Mouse (Mus musculus) liver, embryonic 14.5 days (tissue): ENCODE measurements around the gene Pcsk4. TPM values are rescaled to one million over a fixed set of nuclear protein-coding genes. Genes with fewer than 3 reads are reported as not detected.

Source experiments
- ATAC-seq: fragments of 200-750 bp; cut with Nextera tagmentation; 2 replicates; pipeline ENCODE4 v1.8.0; 2017; ENCODE audit warnings: moderate number of reproducible peaks, mild to moderate bottlenecking, moderate library complexity; ENCODE audit not compliant: insufficient read depth
- DNase-seq, 3 experiments: peaks; one replicate each; pipeline ENCODE4 v3.0.0-alpha.2; 2012 to 2013; ENCODE audit warnings: low read depth in 3 of 3, low spot score in 3 of 3
- H3K27ac ChIP-seq: fragments of 300-500 bp; sonication (generic); 2 replicates; pipeline ENCODE4 v1.5.1; 2014; ENCODE audit warnings: moderate library complexity, mild to moderate bottlenecking, control low read depth, inconsistent platforms
- H3K27me3 ChIP-seq: fragments of 300-500 bp; sonication (generic); 2 replicates; pipeline ENCODE4 v1.6.1; 2014; ENCODE audit warnings: mild to moderate bottlenecking, low read length, moderate library complexity; ENCODE audit not compliant: control insufficient read depth, insufficient read depth
- H3K36me3 ChIP-seq: fragments of 300-500 bp; sonication (generic); replicated peaks from 2 replicates; pipeline ENCODE4 v1.6.1; 2014; ENCODE audit warnings: low read depth; ENCODE audit not compliant: control insufficient read depth, insufficient read depth
- H3K4me1 ChIP-seq, 2 experiments: fragments of 200-500 bp in 1 of 2; fragments of 300-500 bp in 1 of 2; sonication (generic) in 1 of 2; replicated peaks; 2 replicates each; pipeline ENCODE4 v1.6.1; 2012 to 2014; ENCODE audit warnings: antibody characterized with exemption in 1 of 2, inconsistent platforms in 1 of 2, low read length in 1 of 2; ENCODE audit not compliant: control insufficient read depth in 2 of 2, insufficient read depth in 2 of 2
- H3K4me2 ChIP-seq: fragments of 300-500 bp; sonication (generic); 2 replicates; pipeline ENCODE4 v1.6.1; 2014; ENCODE audit warnings: low read depth, mild to moderate bottlenecking, control low read depth, moderate library complexity
- H3K4me3 ChIP-seq, 2 experiments: fragments of 200-500 bp in 1 of 2; fragments of 300-500 bp in 1 of 2; sonication (generic) in 1 of 2; 2 replicates each; pipeline ENCODE4 v1.5.1; 2012 to 2014; ENCODE audit warnings: low read depth in 2 of 2, low read length in 2 of 2, mild to moderate bottlenecking in 2 of 2, control low read depth in 1 of 2, inconsistent platforms in 1 of 2, moderate library complexity in 1 of 2; ENCODE audit not compliant: insufficient read depth in 1 of 2
- H3K9ac ChIP-seq: fragments of 300-500 bp; sonication (generic); replicated peaks from 2 replicates; pipeline ENCODE4 v1.6.1; 2014; ENCODE audit warnings: mild to moderate bottlenecking, control low read depth, moderate library complexity
- H3K9me3 ChIP-seq: fragments of 300-500 bp; sonication (generic); 2 replicates; pipeline ENCODE4 v1.6.1; 2016; ENCODE audit warnings: low read length, mixed read lengths; ENCODE audit not compliant: control insufficient read depth
- CTCF ChIP-seq: IDR thresholded peaks from 2 replicates; pipeline ENCODE4 v1.5.1; 2016; ENCODE audit warnings: antibody characterized with exemption, low read depth, control low read depth
- EP300 ChIP-seq: IDR thresholded peaks from 2 replicates; pipeline ENCODE4 v1.6.1; 2016; ENCODE audit warnings: antibody characterized with exemption, low read depth
- WGBS: fragments of 180-500 bp; shearing (Covaris S2); extraction: QIAGEN DNeasy Blood & Tissue Kit; methylation state at CpG from one replicate; pipeline ENCODE4 v1.1.7; 2014; ENCODE audit not compliant: insufficient replicate concordance; 5-methylcytosine and 5-hydroxymethylcytosine counted together
- polyA plus RNA-seq, 2 experiments: library from polyadenylated mRNA; depleted of rRNA in 1 of 2; stranded (reverse) in 1 of 2; unstranded in 1 of 2; fragments of >200 nt; fragmentation: Nextera tagmentation in 1 of 2; extraction: Ambion mirVana in 1 of 2; gene quantifications; 2 replicates each; pipeline versions ENCODE4 v1.2.1 to v1.2.3; 2012 to 2014

Pcsk4 gene
- polyA plus RNA-seq (2012; rRNA removed): 6.6 and 7.2 TPM in 2 replicates
- polyA plus RNA-seq (2014; fragmentation: Nextera tagmentation; extraction: Ambion mirVana): 3.1 and 3.2 TPM in 2 replicates

DNA sequence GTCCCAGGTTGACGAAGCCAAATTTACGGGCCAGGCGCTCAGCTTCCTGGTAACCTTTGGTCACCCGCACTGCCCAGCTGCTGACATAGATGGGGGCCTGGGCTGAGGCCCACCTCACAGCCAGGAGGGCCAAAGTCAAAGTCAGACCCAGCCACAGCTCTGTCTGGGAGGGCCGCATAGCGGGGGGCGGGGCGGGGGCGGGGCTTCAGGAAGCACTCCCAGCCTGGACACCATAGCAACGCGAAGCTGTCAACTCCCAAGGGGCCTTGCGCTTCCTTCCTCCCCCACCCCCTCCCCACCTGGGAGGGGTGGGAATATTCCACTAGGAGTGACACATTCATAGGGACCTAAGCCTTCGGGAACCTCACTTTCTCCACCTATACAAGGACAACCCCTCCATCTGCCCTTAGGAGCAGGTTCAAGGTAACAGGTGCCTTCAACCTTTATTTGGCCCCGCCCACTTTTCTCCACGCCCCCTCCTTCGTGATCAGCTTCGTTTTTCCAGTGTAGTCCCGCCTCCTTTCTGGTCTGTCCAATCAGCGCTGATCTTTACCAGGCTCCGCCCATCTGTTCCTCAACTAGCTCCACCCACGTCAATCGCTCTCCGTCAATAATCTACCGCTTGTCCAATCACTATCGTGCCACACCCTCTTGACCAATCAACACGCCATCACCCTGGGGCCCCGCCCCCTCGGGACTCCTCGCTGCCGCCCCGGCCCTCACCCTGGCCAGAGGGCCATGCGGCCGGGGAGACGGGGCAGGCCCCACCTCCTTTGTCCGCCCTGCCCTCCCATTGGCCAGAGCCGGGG is at the start of gene Pcsk4, which contains the start of gene Reep6:
Gene Pcsk4, minus strand, starts transcription at position 226 of the 809 bp plus-strand sequence.
Gene Reep6, plus strand, starts transcription at position 681 of the 809 bp plus-strand sequence.
- Histone ChIP-seq H3K27me3 (no peaks in the 10 kb centered on the region), H3K4me2 (peak within 1 kb of the TSS; percentile 91), H3K4me3 (peak within 1 kb of the TSS; percentile 42 to 66), H3K27ac (peak within 1 kb of the TSS; percentile 88), H3K9ac (peak within 1 kb of the TSS; percentile 63), H3K36me3 (no peaks in the 10 kb centered on the region; the same call in 1 of the 2 replicates), H3K4me1 (peaks cover 30 to 38% of the 10 kb centered on the region in 2 experiments), H3K9me3 (no peaks in the 10 kb centered on the region)
- 6% methylated on average over 36 of the region's 36 CpGs for WGBS
- peak; percentile 92 to 96 (median 95) for DNase-seq
- ATAC-seq: peak; percentile 85
- no peak for TF ChIP-seq CTCF
- TF ChIP-seq EP300: no peak

DNA sequence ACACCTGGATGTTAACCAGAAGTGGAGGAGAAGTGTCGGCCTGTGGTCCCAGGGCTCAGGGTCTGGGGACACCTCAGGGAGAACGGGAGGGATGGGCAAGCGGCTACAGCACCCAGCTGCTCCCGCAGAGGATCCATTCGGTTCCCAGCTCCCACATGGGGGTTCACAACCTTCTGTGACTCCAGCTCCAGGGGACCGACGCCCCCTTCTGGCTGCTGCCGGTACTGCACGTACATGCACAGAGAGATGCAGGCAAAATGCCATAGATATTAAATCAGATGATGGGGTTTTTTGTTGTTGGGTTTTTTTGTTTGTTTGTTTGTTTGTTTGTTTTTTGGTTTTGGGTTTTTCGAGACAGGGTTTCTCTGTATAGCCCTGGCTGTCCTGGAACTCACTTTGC is 48.4 kb upstream of the Pcsk4 start:
- Histone ChIP-seq H3K4me1 (no peaks in the 10 kb centered on the region), H3K9ac (no peak overlapping the region), H3K27me3 (no peaks in the 10 kb centered on the region), H3K4me3 (no peak overlapping the region), H3K9me3 (no peaks in the 10 kb centered on the region), H3K27ac (no peak overlapping the region), H3K4me2 (no peak overlapping the region), H3K36me3 (peaks cover 8% of the 10 kb centered on the region)
- 42% methylated on average over 10 of the region's 10 CpGs for WGBS
- ATAC-seq (no peak), DNase-seq (no peak)
- TF ChIP-seq EP300 (no peak), CTCF (peak; percentile 87)

DNA sequence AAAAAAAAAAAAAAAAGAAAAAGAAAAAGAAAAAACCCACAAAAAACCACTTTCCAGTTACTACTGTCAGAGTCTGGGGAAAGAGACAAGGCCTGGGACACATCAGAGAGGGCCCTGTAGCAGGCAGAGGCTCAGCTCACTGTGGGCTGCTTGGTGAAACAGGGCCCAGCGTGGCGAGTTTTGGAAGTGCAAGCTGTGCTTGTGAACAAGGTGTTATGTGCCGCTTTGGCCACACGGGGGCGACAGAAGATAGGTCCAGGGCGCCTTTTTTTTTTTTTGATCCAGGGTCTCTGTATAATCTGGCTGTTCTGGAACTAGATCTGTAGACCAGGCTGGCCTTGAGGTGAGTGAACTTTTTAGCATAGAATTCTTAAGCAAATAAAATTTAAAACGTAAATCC is 46.9 kb upstream of the Pcsk4 start:
- no peak for TF ChIP-seq EP300
- TF ChIP-seq CTCF: peak; percentile 98
- H3K4me1 ChIP-seq: 0 out of 4 replicates have a peak, but pooled peaks cover 0 to 2% of the 10 kb centered on the region in 2 experiments
- no peak overlapping the region for H3K4me3 ChIP-seq
- no peak overlapping the region for H3K27ac ChIP-seq
- no peaks in the 10 kb centered on the region; the same call in 1 of the 2 replicates for H3K27me3 ChIP-seq
- WGBS: under 1% methylated on average over 7 of the region's 7 CpGs
- DNase-seq (peak; percentile 76 to 80 (median 79)), ATAC-seq (peak; percentile 39)
- H3K9me3 ChIP-seq: no peaks in the 10 kb centered on the region
- H3K4me2 ChIP-seq: no peak overlapping the region
- no peaks in the 10 kb centered on the region; the same call in 1 of the 2 replicates for H3K36me3 ChIP-seq
- H3K9ac ChIP-seq: no peak overlapping the region

DNA sequence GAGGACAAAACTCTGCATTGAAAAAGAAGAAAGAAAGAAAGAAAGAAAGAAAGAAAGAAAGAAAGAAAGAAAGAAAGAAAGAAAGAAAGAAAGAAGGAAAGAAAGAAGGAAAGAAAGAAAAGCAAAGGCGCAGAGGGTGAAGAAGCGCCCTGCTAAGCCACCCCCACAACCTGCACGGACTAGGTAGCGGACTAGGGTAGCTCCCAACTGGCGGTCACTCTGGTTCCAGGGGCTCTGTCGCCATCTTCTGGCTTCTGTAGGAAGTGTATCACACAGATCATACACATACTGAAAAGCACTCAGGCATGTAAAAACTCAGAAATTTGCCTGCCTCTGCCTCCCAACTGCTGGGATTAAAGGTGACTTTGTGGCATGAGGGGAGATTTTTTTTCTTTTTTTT is 44.8 kb upstream of the Pcsk4 start:
- Histone ChIP-seq H3K36me3 (no peaks in the 10 kb centered on the region), H3K27ac (no peak overlapping the region), H3K4me2 (no peak overlapping the region), H3K4me3 (no peak overlapping the region), H3K4me1 (0 out of 4 replicates have a peak, but pooled peaks cover 0 to 2% of the 10 kb centered on the region in 2 experiments), H3K27me3 (no peaks in the 10 kb centered on the region; the same call in 1 of the 2 replicates), H3K9me3 (no peaks in the 10 kb centered on the region), H3K9ac (no peak overlapping the region)
- TF ChIP-seq CTCF: peak; percentile 87
- no peak for TF ChIP-seq EP300
- ATAC-seq (peak; percentile 54), DNase-seq (peak; percentile 55 to 59 (median 56))
- 18% methylated on average over 6 of the region's 6 CpGs for WGBS

GRCm38 (mm10) chr10:80372706-80373105 is 43.4 kb upstream of the Pcsk4 start:
- ATAC-seq (no peak), DNase-seq (no peak)
- Histone ChIP-seq H3K4me1 (0 out of 4 replicates have a peak, but pooled peaks cover 0 to 2% of the 10 kb centered on the region in 2 experiments), H3K4me3 (no peak overlapping the region), H3K4me2 (no peak overlapping the region), H3K27ac (no peak overlapping the region), H3K36me3 (no peaks in the 10 kb centered on the region), H3K9me3 (no peaks in the 10 kb centered on the region), H3K27me3 (no peaks in the 10 kb centered on the region; the same call in 1 of the 2 replicates), H3K9ac (no peak overlapping the region)
- WGBS: 77% methylated on average over 6 of the region's 6 CpGs
- TF ChIP-seq EP300 (no peak), CTCF (no peak)
